Mouse (Mus musculus) testis, adult 2 months (tissue): ENCODE results near the gene Sh3bp4.

Experiments
- CTCF ChIP-seq: fragments of 200-500 bp; IDR thresholded peaks from 2 replicates; pipeline ENCODE4 v1.5.1; 2012; ENCODE audit warnings: low read depth, mild to moderate bottlenecking, inconsistent platforms, low read length, moderate library complexity; ENCODE audit not compliant: control insufficient read depth, insufficient read depth, insufficient replicate concordance
- POLR2A ChIP-seq: fragments of 200-500 bp; IDR thresholded peaks from 2 replicates; pipeline ENCODE4 v1.6.1; 2012; ENCODE audit warnings: low read depth, mild to moderate bottlenecking, inconsistent platforms, low read length, moderate library complexity; ENCODE audit not compliant: control insufficient read depth

DNA sequence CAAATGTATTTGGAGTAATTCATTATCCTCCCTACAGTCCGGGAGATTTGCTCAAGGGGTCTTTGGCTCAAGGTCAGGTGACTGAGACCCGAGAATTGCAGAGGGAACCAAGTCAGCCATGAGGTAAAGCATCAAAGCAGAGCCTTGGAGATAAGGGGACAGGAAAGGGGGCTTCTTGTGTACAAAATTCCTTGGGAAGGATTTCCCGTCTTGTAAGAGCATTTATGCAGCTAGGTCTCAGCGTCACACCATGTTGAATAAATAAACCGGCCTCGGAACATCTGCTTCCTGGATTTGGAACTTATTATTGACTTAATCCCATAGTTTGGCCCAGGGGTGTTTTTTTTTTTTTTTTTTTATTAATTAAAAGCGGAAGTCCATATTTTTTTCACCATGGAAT, 120.4 kb downstream of the Sh3bp4 start:
- no peak for TF ChIP-seq POLR2A
- no peak for TF ChIP-seq CTCF
